Mouse (Mus musculus): ENCODE data around the gene Dgki. TPM values are rescaled to one million over a fixed set of nuclear protein-coding genes. Genes with fewer than 3 reads are reported as not detected.

Dgki gene
- polyA plus RNA-seq, 1 experiment from 2014 or later = 0.42 TPM

- Histone ChIP-seq H3K4me2 (replicated peaks; ENCODE audit: low read depth) (no peak overlapping the region), H3K4me1 (replicated peaks; ENCODE audit: control insufficient read depth, insufficient read depth, low read length) (no peaks in the 10 kb centered on the region; the same call in 1 of the 2 replicates), H3K4me3 (ENCODE audit: low read depth, low read length) (no peak overlapping the region), H3K27me3 (replicated peaks; ENCODE audit: control insufficient read depth, insufficient read depth, low read length) (no peaks in the 10 kb centered on the region), H3K9me3 (ENCODE audit: control insufficient read depth) (no peaks in the 10 kb centered on the region), H3K27ac (ENCODE audit: low read depth, low read length) (no peak overlapping the region), H3K36me3 (ENCODE audit: control insufficient read depth, insufficient read depth) (no peaks in the 10 kb centered on the region), H3K9ac (ENCODE audit: low read depth, low read length) (no peak overlapping the region)
- whole genome bisulfite sequencing = 88% methylated on average over 6 of the region's 6 CpGs
- no peak for TF ChIP-seq CTCF (IDR thresholded peaks at IDR 0.05; ENCODE audit: low read depth)
- no peak for ATAC-seq
These were observed 264.3 kb downstream of the Dgki start for GRCm38 (mm10) chr6:37035681-37036080.

GRCm38 (mm10) chr6:37030986-37031385 lies 269.0 kb downstream of the Dgki start:
- no peak overlapping the region for H3K4me3 ChIP-seq (ENCODE audit: low read depth, low read length)
- TF ChIP-seq CTCF (IDR thresholded peaks at IDR 0.05; ENCODE audit: low read depth) = no peak
- H3K4me1 ChIP-seq (replicated peaks; ENCODE audit: control insufficient read depth, insufficient read depth, low read length) = no peaks in the 10 kb centered on the region
- H3K27ac ChIP-seq (ENCODE audit: low read depth, low read length) = no peak overlapping the region
- H3K36me3 ChIP-seq (ENCODE audit: control insufficient read depth, insufficient read depth) = no peaks in the 10 kb centered on the region
- no peak overlapping the region for H3K4me2 ChIP-seq (replicated peaks; ENCODE audit: low read depth)
- H3K27me3 ChIP-seq (replicated peaks; ENCODE audit: control insufficient read depth, insufficient read depth, low read length) = no peaks in the 10 kb centered on the region
- WGBS = 59% methylated on average over 1 of the region's 1 CpGs
- ATAC-seq = no peak
- no peaks in the 10 kb centered on the region for H3K9me3 ChIP-seq (ENCODE audit: control insufficient read depth)
- H3K9ac ChIP-seq (ENCODE audit: low read depth, low read length) = no peak overlapping the region

GRCm38 (mm10) chr6:37030402-37030801 lies 269.6 kb downstream of the Dgki start:
- TF ChIP-seq CTCF (IDR thresholded peaks at IDR 0.05; ENCODE audit: low read depth) = no peak
- no peaks in the 10 kb centered on the region for H3K36me3 ChIP-seq (ENCODE audit: control insufficient read depth, insufficient read depth)
- H3K4me2 ChIP-seq (replicated peaks; ENCODE audit: low read depth) = no peak overlapping the region
- H3K4me3 ChIP-seq (ENCODE audit: low read depth, low read length) = no peak overlapping the region
- H3K4me1 ChIP-seq (replicated peaks; ENCODE audit: control insufficient read depth, insufficient read depth, low read length) = no peaks in the 10 kb centered on the region
- no peaks in the 10 kb centered on the region for H3K27me3 ChIP-seq (replicated peaks; ENCODE audit: control insufficient read depth, insufficient read depth, low read length)
- no peak overlapping the region for H3K27ac ChIP-seq (ENCODE audit: low read depth, low read length)
- 68% methylated on average over 2 of the region's 2 CpGs for WGBS
- H3K9me3 ChIP-seq (ENCODE audit: control insufficient read depth) = no peaks in the 10 kb centered on the region
- H3K9ac ChIP-seq (ENCODE audit: low read depth, low read length) = no peak overlapping the region
- ATAC-seq = no peak

GRCm38 (mm10) chr6:37028841-37029240 lies 271.1 kb downstream of the Dgki start:
- H3K27me3 ChIP-seq (replicated peaks; ENCODE audit: control insufficient read depth, insufficient read depth, low read length) = no peaks in the 10 kb centered on the region
- WGBS = 68% methylated on average over 6 of the region's 6 CpGs
- ATAC-seq = no peak
- no peak for TF ChIP-seq CTCF (IDR thresholded peaks at IDR 0.05; ENCODE audit: low read depth)
- H3K9me3 ChIP-seq (ENCODE audit: control insufficient read depth) = no peaks in the 10 kb centered on the region
- no peak overlapping the region for H3K27ac ChIP-seq (ENCODE audit: low read depth, low read length)
- no peak overlapping the region for H3K9ac ChIP-seq (ENCODE audit: low read depth, low read length)
- H3K4me3 ChIP-seq (ENCODE audit: low read depth, low read length) = no peak overlapping the region
- no peaks in the 10 kb centered on the region for H3K4me1 ChIP-seq (replicated peaks; ENCODE audit: control insufficient read depth, insufficient read depth, low read length)
- H3K4me2 ChIP-seq (replicated peaks; ENCODE audit: low read depth) = no peak overlapping the region
- no peaks in the 10 kb centered on the region for H3K36me3 ChIP-seq (ENCODE audit: control insufficient read depth, insufficient read depth)

- ATAC-seq = no peak
- no peak overlapping the region for H3K4me2 ChIP-seq (replicated peaks; ENCODE audit: low read depth)
- H3K9ac ChIP-seq (ENCODE audit: low read depth, low read length) = no peak overlapping the region
- TF ChIP-seq CTCF (IDR thresholded peaks at IDR 0.05; ENCODE audit: low read depth) = no peak
- H3K4me3 ChIP-seq (ENCODE audit: low read depth, low read length) = no peak overlapping the region
- H3K27ac ChIP-seq (ENCODE audit: low read depth, low read length) = no peak overlapping the region
- H3K9me3 ChIP-seq (ENCODE audit: control insufficient read depth) = no peaks in the 10 kb centered on the region
- H3K27me3 ChIP-seq (replicated peaks; ENCODE audit: control insufficient read depth, insufficient read depth, low read length) = no peaks in the 10 kb centered on the region
- no peaks in the 10 kb centered on the region for H3K36me3 ChIP-seq (ENCODE audit: control insufficient read depth, insufficient read depth)
- H3K4me1 ChIP-seq (replicated peaks; ENCODE audit: control insufficient read depth, insufficient read depth, low read length) = no peaks in the 10 kb centered on the region
- 94% methylated on average over 2 of the region's 2 CpGs for WGBS
These were observed 271.7 kb downstream of the Dgki start for GRCm38 (mm10) chr6:37028300-37028699.

- Histone ChIP-seq H3K9me3 (ENCODE audit: control insufficient read depth) (no peaks in the 10 kb centered on the region), H3K27ac (ENCODE audit: low read depth, low read length) (no peak overlapping the region), H3K4me1 (replicated peaks; ENCODE audit: control insufficient read depth, insufficient read depth, low read length) (no peaks in the 10 kb centered on the region), H3K27me3 (replicated peaks; ENCODE audit: control insufficient read depth, insufficient read depth, low read length) (no peaks in the 10 kb centered on the region), H3K36me3 (ENCODE audit: control insufficient read depth, insufficient read depth) (no peaks in the 10 kb centered on the region), H3K4me2 (replicated peaks; ENCODE audit: low read depth) (no peak overlapping the region), H3K9ac (ENCODE audit: low read depth, low read length) (no peak overlapping the region), H3K4me3 (ENCODE audit: low read depth, low read length) (no peak overlapping the region)
- no peak for ATAC-seq
- no peak for TF ChIP-seq CTCF (IDR thresholded peaks at IDR 0.05; ENCODE audit: low read depth)
- WGBS = 57% methylated on average over 8 of the region's 8 CpGs
These were observed 273.4 kb downstream of the Dgki start for GRCm38 (mm10) chr6:37026343-37027243.
